Mouse (Mus musculus): ENCODE data around the gene Zdhhc24.

- TF ChIP-seq CTCF (IDR thresholded peaks at IDR 0.05; ENCODE audit: control insufficient read depth, insufficient read depth, insufficient read length) (no peak), USF1 (IDR thresholded peaks at IDR 0.05; ENCODE audit: low read depth) (no peak), MAX (IDR thresholded peaks at IDR 0.05) (no peak), CEBPB (IDR thresholded peaks at IDR 0.05; ENCODE audit: low read depth) (no peak), MYOG (IDR thresholded peaks at IDR 0.05; ENCODE audit: control insufficient read depth, extremely low read depth, insufficient read length) (no peak)
Observed at GRCm38 (mm10) chr19:4916827-4917226, 38.4 kb downstream of the Zdhhc24 start.

All from C2C12 (cell line).